Mouse (Mus musculus) embryonic fibroblast, embryonic 13.5 days (primary cell): ENCODE results near the gene Dars2.

Experiments
- CTCF ChIP-seq: IDR thresholded peaks from 2 replicates; pipeline ENCODE4 v1.5.1; 2011; ENCODE audit warnings: mild to moderate bottlenecking, control low read depth, low read length, moderate library complexity, borderline replicate concordance; ENCODE audit not compliant: insufficient read depth
- POLR2A ChIP-seq: IDR thresholded peaks from 2 replicates; pipeline ENCODE4 v1.6.1; 2011; ENCODE audit warnings: low read depth, mild to moderate bottlenecking, control low read depth, low read length, moderate library complexity

DNA sequence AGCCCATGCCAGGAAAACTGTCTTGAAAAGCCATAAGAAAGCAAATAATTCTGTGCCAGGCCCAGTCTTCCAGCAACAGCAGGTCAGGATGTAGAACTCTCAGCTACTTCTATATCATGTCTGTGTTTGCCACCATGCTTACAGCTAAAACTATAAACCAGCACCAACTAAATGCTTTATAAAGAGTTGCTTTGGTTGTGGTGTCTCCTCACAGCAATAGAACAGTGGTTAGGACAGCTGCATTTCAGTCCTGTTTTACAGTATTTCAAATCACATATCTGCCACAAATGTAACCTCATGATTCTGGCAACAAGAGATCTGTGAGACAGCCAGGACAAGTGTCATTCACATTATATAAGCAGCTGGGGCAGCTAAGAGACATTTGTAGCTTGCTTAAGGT lies 29.6 kb downstream of the Dars2 start:
- TF ChIP-seq POLR2A = no peak; the same call in 1 of the 2 replicates
- TF ChIP-seq CTCF = no peak
